Mouse (Mus musculus) CD4-positive, CD25-positive, alpha-beta regulatory T cell, adult 2 months (primary cell): ENCODE results near the gene Mgat1.
A peak's percentile ranks its signal among the peaks of the same experiment; 100 is the strongest.
"Not testable (repeated sequence)": the region's sequence is repeated elsewhere in the genome, so short reads cannot be mapped to it uniquely, and the experiment has no call there.

Experiments
- DNase-seq: peaks from one replicate; pipeline ENCODE4 v3.0.0-alpha.2; 2012; ENCODE audit warnings: low read depth, low spot score

Gene Mgat1

DNA sequence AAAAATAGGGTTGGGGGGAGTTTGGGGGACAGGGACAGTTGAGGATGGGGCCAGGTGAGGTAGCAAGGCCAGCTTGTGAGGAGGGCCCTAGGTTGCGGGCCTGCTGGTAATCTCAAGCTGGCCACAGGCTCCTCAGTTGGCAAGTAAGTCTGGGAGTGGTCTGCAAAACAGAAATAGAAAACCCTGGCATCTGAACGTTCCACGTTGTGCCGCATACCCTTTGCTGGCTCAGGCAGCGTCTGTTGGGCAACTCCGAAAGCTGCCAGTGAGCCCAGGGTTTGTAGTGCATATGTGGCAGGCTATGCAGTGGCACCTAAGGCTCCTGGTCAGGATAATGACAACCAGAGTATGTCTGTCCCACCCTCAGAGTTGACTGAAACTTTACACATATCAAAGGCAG lies 19.2 kb downstream of the Mgat1 start:
- no peak for DNase-seq

DNA sequence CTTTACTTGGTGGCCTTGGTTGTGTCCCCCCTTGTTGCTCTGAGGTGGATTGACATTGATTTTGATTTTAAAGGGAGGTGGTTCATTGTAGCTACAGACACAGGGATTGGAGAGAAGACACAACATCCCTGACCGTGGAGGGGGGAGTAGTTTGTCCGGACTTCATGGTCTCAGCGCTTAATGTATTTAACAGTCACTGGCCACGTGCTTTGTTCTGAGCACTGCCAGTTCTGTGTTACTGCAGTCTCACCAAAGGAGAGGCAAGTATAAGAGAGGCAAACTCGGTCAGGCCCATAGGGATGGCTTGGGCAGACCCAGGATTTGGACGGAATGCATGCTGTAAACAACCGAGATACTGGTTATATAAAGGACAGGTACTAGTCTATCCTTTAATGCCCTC lies 20.1 kb downstream of the Mgat1 start:
- DNase-seq, result no peak

DNA sequence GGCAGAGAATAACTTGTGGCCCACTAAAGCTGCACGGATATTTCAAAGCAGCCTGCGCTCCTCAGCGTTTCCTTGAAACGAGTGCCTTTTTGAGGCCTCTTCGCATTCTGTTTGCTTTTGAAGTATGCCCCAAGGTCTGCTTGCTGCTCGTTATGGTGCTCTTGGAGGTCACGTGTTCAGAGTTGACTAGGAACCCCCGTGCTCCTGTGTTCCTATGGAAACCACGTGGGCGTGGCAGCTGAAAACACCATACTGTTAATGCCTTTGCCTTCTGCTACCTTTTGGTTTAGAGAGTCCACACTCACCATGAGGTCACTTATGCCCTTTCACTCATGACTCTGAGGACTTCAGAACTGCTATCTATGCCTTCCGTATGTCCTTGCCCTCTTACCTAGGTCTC lies 20.6 kb downstream of the Mgat1 start:
- DNase-seq, result peak; percentile 68

DNA sequence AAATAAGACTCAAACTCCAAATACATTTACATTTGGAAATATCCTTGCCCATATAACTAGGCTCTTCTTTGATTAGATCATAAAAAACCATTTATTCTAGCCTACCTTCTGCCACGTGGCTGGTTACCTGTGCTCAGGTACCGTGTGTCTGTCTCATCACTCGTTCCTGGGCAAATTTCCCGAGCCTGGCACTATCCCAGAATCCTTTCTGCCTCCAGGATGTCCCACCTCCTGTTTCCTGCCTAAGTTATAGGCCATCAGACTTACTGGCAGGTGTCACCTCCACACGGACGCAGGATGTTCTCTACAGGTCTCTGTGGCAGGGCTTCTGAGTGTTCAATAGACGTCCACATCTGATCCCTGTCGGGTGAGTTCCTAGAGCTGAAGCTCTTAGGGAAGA lies 21.1 kb downstream of the Mgat1 start:
- no peak for DNase-seq

DNA sequence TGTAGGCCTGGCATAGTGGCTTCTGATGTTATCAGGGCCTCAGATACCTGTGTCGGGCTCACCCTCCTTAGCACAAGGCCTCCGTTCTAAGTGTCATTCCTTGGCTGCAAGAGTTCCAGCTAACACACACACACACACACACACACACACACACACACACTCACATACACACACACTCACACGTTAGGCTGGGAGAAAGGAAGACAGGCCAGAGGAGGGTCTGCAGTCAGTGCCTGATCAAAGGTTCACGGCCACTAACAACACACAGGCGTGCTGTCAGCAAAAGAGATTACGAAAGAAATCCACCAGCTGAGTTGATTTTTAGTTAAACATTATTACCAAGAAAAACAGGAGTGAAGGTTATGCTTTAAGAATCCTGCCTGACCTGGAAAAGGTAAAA lies 22.7 kb downstream of the Mgat1 start:
- no peak for DNase-seq

DNA sequence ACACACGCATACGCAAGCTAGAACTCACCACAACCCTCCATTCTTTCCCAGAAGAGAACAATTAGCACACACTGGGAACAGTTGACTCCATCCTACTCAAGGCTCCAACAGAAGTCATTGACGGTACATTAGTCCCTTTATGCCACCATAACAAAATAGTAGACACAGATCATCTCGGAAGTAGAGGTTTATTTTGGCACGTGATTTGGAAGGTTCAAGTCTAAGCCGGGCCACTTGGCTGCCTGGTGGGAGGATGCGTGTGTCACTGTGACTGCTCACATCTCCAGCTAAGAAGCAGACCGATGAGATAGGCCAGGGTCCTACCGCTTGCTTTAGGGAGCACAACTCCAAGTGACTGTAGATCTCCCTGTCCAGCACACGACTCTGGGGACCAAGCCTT lies 23.3 kb downstream of the Mgat1 start:
- DNase-seq, result no peak

DNA sequence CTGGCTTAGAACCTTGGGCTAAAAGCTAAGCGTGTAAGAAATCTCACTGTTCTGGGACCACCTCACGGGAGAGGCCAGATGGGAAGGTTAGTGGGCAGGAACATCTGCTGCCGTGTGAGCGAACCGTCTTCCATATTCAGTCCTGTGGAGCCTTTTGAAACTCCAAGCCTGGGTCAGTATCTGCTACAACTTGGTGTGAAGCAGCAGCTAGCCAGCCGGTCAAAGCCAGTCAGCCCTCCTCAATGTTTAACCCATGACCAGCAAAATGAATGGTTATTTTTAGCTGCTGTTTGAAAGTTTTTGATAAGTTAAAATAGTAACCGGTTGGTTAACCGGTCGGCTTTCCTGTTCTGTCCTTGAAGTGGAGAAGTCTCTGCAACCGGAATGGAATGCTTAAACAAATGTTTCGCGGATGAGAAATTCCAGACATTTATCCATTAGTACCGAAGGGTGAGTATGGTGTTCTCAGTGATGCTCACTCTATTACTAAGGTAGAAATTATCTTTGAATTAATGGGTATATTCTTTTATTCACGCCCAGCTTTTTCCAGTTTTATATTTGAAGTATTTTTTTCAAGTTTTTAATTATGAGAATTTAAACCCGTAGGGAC lies 24.1 kb downstream of the Mgat1 start:
- DNase-seq, result no peak

DNA sequence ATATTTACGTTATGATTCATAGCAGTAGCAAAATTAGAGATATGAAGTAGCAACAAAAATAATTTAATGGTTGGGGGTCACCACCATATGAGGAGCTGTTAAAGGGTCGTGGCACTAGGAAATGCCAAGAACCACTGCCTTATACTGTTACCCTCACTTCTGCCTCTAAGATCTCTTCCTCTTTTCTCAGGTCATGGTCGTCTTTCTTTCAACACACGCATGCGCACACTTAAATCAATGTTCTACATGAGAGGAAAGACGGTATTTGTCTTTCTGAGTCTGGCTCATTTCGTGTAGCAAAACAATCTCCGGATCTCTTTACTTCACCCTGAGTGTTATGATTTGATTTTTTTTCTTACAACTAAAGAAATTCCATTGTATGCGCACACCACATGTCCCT lies 25.8 kb downstream of the Mgat1 start:
- DNase-seq, result no peak

DNA sequence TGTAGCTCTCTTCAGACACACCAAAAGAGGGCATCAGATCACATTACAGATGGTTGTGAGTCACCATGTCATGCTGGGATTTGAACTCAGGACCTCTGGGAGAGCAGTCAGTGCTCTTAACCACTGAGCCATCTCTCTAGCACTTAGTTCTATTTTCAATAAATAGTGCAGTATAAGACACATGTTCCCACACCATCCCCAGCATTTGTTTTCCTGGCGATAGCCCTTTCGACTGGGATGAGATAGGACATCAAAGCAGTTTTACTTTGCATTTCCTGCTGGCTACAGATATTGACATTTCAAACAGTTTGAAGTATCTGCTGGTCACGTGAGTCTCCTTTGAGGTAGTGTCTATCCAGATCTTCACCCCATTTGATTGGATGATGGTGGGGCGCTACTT lies 26.4 kb downstream of the Mgat1 start:
- DNase-seq, result no peak

DNA sequence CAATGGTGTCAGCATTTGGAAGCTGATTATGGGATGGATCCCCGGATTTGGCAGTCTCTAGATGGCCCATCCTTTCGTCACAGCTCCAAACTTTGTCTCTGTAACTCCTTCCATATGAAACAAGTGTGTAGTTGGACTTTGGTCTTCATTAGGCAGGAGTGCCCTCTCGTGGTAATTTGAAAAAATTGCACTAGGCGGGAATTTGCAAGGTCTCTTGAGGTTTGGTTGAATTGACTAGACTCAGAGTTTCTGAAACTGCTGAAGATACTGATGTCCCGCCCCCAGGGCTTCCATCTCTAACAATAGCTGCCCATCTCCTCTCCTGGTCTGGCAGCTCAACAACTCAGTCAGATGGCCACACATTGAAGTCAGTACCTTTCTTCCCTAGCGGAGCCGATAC lies 27.3 kb downstream of the Mgat1 start:
- peak; percentile 77 for DNase-seq

DNA sequence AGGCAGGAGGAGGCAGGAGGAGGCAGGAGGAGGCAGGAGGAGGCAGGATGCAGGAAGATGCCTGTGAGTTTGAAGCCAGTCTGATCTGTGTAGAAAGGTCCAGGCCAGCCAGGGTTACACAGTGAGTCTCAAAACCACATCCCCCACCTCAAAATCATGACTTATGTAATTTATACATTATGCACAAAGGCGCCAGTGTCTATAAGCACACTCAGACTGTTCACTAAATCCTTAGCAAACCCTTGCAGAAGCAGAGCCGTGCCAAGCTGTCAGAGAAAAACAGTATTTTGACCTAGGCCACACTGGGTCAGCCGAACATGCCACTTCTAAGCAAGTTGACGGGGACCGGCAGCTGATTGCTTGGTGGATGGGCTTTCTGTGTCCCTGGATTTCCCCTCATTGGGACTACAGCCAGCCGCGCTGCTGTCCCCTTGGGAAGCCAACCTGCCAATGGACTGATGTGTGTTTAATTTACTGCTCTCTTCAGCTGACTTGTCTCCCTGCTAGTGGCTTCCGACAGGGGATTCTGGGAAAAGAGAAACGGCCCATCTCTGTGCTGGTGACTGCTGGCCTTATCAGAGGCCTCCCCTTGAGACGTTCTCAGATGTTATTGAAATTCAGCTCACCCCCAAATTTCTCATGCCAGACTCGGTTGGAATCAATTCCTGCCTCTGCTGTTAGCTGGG lies 30.0 kb downstream of the Mgat1 start:
- no peak for DNase-seq

DNA sequence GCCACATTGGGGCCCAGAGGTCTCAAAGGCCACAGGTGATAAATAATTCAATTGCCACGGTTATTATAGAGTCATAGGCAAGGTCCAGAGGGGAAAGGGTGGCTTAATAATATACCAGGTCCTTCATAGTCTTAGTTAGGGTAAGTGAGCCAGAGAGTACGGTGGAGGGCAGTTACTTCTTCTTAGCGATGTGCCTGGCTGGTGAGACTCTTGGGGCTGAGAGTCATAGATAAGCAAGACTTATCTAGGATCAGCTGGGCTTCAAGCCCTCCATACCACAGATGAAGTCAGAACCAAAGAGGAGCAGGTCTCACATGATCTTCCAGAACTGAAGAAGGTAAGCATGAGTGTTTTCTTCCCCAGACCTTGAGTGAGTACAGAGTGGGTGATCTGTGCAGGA lies 34.2 kb downstream of the Mgat1 start, which contains the start of gene Olfr1393:
TSS of gene Olfr1393 (plus strand) at position 83 of the 400 bp plus-strand sequence.
- DNase-seq, result no peak

DNA sequence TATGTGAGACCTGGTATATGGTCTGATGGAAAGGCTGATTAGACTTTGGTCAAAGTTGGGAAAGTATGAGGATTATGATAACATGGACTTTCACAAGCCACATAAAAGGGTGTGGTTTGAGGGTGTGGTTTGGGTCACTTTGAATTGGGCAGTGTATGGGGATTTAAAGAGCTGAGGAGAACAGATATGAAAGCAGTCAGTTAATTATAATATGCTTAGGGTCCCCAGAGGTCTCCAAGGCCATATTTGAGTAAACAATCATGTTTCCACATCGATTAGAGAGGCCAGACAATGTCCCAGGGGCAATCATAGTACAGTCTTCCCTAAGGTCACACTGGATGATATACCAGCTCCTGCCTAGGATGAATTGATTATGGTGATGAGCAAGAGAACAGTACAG lies 41.0 kb downstream of the Mgat1 start, which contains the start of gene Olfr1392:
TSS of gene Olfr1392 (plus strand) at position 301 of the 400 bp plus-strand sequence.
- not testable (repeated sequence) for DNase-seq

DNA sequence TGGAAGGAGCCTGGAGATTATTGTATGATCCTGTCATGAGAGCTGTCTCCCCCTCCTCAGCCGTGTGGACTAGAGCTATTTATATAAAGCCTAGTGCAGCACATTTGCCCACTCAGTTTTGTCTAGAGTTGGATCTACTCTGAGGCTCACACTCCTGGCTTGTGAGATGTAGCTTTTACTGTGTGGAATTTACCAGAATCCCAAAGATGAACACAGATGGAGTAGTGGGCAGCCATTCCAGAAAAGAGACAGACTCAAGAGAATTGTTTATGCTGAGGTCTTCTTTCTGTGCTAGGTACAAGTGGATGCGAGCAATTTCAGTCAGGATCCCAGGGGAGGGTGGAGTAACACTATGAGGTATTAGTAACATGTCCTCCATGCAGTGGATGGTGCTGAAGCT lies 43.3 kb downstream of the Mgat1 start:
- no peak for DNase-seq

DNA sequence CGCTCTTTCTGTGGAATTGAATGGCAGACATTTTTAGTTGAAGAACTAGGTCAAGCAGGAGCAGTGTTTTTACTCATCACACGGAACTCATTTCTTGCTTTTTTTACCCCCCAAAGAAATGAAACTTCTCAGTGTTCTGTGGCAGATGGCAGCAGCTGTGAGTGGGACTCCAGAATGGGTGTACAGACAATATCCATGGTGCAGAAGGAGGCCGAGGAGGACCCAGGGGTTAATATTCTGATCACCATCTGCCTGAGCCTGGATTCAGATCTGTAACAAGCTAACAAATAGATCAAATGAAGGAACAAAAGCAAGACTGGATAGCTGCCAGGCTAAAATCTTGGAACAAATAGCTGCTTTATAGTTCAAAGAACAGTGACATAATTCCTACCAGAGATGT lies 48.8 kb downstream of the Mgat1 start:
- DNase-seq, result no peak

DNA sequence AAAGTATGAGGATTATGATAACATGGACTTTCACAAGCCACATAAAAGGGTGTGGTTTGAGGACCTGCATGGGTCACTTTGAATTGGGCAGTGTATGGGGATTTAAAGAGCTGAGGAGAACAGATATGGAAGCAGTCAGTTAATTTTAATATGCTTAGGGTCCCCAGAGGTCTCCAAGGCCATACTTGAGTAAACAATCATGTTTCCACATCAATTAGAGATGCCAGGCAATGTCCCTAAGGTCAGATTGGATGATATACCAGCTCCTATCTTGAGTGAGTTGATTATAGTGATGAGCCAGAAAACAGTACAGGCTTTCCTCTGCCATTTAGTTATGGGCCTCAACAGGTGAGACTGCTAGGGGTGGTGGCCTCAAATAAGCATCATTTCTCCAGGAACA lies 60.5 kb downstream of the Mgat1 start, which contains the start of gene Olfr10:
TSS of gene Olfr10 (plus strand) at position 301 of the 400 bp plus-strand sequence.
- DNase-seq, result no peak

DNA sequence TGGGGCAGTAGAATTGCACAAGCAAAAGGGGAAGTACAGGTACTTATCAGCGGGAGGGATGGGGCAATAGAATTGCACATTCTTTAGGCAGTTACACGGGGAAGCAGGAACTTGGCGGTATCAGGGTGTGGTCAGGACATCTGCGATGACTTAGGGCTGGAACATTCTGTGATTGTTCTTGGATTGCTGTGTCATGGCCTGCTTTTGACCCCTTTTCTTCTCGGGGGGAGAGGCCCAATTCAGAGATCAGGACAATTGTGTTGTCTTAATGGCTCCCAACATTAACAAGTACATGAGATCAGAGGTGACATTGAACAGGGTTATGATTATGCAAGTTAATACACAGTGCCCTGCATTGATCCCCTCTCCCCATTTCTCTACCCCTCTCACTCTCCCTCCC lies 64.6 kb downstream of the Mgat1 start:
- DNase-seq, result not testable (repeated sequence)
